Mouse (Mus musculus): ENCODE measurements at regions not wholly inside any gene's neighbourhood (a gene's known extent, or its start where the extent isn't known, plus 50 kb on each side); places are given as distances from the start of the nearest gene placed in this dataset.

DNA sequence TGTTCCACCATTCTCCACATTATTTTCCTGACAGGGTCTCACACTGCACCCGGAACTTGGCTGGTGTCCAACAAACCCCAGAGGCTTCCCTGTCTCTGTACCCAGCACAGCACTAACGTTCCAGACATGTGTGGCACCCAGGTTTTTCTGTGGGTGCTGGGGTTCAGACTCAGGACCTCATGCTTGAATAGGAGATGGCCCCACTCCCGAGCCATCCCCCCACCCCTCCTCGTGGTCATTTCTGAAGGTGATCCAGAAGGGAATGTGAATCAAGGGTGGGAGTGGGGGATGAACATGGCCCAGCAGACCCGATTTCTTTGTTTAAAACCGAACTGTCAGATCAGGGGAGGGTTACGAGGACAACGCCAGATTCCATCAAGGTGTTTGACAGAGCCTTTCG, 245.6 kb downstream of the Tbc1d1 start:
- no peak for DNase-seq

DNA sequence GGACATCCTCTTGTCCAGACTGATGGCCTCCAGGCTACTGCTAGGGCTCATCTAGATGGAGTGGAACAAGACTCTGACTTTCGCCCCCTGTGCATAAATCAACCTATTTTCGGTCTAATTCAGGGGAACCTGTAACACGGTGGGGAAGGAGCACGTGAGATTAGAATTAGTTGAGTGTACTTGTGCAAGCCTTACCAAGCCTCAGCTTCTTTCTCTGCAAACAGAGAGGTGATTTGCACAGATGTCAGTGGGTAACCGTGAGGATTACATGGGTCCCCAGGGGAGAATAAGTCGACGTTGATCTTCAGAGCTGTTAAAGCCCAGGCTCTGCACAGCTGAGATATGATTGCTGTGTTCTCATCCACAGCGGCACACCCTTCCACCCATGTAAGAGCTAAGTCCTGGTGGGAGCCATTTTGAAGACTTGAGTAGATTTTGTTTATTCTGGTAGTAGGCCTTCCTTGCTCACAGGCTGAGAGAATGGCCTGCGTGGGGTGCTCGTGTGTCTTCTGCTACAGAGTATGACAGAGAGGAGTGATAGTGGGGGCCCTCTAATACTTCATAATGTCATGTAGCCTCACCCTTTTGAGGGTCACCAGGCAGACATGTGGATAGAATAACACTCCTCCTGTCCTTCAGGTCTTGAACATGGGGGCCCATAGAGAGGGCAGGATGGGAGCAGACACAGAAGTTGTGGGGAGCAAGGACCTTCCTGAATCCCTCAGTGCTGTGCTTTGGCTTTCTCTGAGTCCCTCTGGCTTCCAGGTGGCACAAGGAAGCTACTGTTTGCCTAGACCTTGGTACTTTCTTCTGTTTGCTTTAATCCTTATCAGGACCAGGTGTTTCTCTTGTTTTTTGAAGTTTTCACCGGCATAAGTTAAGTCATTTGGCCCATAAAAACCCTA, 247.2 kb downstream of the Tbc1d1 start:
- DNase-seq = no peak

DNA sequence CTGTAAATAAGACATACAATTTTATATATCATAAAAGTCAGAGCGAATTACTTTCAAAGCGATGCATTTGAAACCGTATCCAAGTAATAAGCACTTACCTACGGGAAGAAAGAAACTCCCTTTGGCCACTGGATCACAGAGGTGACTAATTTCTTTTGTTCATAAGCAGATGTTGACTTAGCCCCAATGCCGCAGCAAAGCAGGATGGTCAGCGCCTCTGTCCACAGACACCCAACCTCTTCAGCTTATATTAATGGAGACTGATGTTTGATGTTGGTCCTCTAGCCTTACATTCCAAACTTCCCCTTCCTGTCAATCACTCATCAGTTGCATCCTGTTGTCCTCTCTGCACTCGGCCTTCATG, 247.9 kb downstream of the Tbc1d1 start:
- DNase-seq = no peak

DNA sequence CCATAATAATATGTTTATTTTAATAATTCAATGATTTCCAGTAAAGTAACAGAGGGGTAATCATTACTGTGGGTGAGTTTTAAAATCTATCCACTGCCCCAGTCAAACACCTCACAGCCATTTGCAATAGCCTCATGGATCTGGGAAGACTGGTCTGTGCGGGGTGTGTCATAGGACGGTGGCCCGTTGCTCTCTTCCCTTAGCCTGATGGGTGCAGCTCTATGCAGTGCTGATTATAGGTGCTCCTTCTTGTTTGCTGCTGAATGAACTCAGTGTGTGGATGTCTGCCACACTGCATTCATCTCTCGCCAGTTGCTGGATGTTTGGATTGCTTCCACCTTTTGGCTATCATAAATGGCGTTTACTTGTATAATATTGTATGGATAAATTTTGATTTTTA, 248.4 kb downstream of the Tbc1d1 start:
- DNase-seq = no peak

DNA sequence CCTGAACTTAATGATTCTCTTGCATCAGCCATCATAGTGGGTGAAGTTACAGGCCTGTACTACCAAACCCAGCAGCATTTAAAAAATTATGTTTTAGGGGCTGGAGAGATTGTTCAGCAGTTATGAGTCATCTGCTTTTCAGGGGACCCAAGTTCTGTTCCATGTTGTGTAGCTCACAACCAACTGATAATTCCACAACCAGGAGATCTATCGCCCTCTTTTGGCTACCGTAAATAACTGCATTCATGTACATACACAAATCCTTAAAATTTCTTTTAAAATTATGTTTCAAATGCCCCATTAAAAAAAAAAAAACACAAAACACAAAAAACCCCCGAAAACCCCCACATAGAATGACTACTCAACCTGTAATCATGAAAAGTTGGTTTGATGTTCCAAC, 252.8 kb downstream of the Tbc1d1 start:
- DNase-seq = no peak

DNA sequence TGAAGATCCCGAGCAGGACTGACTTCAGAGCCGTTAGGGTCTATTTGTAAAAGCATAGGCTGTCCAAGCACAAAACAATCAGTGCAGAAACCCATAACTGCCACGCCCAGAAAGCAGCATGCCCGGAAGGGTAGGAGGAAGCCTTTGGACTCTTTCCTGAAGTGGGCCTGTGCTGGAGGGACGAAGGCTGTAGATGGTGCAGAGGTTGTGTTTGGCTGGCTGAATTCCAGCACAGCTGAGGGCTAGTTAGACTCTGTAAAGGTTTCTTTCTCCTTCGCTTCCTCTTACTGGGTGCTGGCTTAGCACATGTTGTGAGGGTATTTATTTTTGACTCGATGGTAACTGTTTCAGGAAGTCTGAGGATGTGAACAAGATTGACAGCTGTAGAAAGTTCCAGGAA, 254.5 kb downstream of the Tbc1d1 start:
- DNase-seq = no peak

DNA sequence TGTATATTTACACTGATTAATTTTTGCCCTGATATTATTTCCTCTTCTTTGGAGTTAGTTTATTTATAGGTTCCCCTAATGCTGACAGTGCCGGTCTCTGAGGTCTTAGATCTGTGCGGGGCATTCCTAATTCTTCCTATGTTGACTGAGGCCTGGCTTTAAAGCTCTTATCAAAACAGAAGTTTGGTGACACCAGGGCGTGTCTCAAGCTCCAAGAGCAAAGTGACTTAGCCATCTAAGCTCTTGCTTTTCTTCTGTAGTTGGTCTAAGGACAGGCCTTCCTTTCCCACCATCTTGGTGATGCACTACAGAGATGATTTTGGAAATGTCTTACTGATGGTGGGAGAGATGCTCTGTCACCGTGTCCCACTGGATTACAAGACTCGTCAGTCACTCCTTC, 258.4 kb downstream of the Tbc1d1 start:
- DNase-seq = no peak

DNA sequence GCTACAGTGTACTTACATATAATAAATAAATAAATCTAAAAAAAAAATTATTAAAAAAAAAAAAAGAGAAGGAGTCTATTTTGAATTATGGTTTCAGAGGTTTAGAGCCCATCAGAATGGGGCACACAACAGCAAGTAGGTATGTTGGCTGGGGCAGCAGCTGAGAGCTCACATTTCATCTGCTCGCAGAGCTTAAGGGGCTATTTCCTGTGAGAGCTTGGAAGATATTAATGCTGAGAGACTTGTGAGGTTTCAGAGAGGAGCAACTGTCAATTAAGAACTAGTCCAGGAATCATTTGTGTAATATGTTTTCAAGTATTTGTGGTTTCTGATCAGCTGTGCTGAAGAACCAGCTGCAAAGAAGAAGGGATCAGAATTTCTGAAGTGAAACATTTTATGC, 263.3 kb downstream of the Tbc1d1 start:
- no peak for DNase-seq

DNA sequence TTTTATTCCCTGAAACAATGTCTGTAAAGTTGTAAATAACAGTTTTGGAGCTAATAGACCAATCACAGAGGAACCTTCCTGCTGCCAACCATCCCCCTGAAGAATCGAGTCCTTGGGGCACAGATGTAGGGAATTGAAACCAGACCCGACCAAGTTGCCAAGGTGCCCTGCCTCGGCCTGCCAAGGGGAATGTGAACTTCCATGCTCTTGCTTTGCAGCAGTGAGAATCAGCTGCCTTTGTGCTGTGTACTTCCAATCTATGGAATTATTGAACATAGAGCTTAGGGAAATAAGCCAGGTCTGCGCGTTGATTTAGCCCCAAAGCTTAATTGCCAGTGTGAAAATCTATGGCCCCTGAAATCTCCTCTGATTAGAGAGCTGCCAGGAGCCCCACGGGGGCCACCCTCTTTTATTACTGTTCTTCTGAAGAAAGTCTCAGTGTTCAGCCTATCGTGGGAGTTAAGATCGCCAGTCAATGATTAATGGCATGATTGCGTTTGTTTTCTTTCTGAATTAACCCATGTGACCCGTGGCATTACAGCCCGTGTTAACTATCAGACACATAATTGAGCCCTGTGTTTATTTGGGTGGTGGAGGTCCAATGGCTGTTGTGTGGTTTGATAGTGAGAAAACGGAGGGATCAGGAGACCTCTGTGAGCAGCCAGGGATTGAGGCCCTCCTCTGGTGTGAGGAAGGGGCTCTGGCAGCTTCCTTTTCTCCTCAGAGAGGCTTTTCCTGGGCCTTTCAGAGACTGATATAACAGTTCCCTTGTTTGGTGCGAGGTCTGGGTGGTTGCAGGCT, 266.9 kb downstream of the Tbc1d1 start:
- no peak for DNase-seq

DNA sequence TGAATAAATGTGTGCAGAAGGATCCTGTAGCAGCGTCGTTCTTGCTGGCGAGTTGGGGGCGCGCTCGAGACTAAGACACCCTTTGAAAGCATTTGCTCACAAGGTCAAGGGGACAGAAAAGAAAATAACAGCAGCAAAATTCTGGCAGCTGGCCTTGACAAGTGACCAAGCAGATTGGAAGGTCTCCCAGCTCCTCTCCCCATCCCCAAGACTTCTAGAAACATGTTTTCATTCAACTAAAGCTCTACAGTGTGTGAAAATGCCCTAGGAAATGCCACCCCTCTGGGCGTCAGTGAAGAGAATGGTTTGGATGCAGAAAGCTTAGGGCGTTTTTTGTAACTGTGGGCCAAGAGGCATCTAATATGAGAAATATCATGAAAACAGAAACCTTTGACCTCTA, 272.7 kb downstream of the Tbc1d1 start:
- peak; percentile 45 for DNase-seq

DNA sequence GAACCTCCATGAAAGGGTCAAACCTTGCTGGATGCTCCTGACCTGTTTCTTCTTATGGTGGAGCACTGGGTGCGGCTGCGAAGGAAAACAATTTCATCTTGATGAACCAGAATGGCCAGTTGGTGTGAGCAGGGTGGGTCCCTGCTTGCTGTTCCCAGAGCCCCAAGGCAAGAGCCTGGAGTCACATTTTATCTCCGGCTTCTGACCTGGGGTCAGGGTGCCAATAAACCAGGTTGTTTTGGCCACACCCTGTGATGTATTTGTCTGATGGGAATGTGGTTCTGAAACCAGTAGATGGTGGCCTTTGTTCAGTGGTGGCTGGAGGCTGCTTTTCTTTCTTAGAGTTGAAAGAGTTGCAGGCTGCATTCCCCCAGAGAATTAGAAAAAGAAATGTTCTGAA, 274.4 kb downstream of the Tbc1d1 start:
- DNase-seq = no peak

DNA sequence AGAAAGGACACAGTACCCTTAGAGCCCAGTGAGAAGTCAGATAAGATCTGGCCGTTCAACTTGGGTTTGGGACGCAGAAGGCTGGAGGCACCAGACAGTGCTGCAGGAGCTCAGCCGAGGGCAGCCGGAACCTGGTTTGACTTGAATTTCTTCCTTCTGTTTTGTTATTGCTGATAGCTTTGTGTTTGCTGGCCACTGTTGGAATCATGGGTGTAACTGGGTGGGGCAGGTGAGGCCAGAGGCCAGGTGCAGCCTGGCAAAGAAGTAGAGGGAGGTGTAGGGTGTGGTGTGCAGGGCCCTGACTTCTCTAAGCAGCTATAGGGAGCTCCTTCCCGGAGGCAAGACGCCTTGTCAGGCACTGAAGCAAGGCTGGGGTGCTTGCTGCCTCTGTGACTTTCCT, 275.5 kb downstream of the Tbc1d1 start:
- no peak for DNase-seq

DNA sequence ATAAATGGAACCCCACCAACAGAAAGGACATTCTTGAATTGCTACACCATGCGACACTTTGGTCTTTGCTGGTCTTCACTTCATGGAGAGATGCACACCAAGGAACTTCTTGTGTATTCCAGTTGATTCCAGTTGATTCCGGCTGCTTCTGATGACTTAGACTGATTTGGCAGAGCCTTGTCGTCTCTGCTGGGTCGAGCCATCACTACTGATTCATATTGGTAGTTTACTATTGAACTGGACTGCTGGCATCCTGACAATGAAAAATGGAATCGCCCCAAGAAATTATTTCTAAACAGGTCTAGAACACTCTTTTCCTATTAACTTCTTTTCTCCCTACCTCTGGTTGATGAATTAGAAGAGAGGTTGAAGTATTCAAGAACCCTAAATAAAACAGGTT, 277.7 kb downstream of the Tbc1d1 start:
- no peak for DNase-seq

DNA sequence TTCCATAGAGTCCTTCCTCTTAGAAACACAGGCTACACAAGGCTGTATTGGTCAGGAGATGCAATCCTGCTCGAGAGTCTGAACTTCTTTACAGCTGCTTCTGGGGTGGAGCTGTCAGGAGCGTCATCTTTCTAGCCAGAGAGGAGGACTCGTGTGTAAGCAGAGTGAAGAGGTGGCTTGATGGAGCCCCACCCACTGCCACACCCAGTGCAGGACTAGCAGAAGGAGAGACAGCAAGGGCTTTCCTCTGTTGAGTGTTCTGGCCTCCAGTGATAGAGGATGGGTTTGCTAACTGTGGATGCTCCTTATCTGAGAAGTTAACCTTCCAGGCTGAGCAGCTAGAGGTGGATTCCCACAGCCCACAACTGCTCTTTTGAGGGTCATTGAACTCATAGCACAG, 279.4 kb downstream of the Tbc1d1 start:
- no peak for DNase-seq

DNA sequence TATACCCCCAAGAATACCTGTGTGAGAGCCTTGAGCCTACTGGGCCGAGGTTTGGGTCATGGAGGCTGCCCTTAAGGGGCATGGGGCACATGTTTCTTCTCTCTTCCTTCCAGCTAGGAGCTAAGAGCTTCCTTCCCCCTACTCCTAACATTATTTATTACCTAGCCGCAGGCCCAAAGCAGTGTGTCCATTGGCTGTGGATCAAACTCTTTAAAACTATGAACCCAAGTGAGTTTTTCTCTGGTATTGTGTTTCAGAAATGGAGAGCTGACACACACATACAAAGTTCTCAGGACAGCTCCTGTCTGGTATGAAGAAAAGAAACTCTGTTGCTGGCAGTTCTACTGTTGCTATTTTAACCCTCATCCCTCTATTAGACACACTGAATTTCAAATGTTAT, 279.9 kb downstream of the Tbc1d1 start:
- DNase-seq = no peak

DNA sequence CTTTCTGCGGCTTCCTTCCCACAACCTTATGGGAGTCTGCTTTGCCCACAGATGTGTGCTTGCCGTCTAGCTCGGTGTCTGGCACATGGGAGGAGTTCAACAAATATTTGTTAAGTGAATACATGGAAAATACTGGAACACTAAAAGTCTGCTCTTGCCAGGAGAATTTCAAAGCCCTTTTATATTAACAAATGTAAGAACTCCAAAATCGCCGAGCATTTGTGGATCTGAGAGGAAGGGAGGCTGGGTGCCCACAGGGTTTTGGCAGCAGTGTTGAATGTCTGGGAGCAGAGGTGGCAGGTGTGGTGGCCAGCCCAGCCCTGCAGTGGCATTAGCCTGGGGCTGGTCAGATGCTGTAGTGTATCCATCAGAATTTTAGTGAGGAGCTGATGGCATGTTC, 281.6 kb downstream of the Tbc1d1 start:
- no peak for DNase-seq

DNA sequence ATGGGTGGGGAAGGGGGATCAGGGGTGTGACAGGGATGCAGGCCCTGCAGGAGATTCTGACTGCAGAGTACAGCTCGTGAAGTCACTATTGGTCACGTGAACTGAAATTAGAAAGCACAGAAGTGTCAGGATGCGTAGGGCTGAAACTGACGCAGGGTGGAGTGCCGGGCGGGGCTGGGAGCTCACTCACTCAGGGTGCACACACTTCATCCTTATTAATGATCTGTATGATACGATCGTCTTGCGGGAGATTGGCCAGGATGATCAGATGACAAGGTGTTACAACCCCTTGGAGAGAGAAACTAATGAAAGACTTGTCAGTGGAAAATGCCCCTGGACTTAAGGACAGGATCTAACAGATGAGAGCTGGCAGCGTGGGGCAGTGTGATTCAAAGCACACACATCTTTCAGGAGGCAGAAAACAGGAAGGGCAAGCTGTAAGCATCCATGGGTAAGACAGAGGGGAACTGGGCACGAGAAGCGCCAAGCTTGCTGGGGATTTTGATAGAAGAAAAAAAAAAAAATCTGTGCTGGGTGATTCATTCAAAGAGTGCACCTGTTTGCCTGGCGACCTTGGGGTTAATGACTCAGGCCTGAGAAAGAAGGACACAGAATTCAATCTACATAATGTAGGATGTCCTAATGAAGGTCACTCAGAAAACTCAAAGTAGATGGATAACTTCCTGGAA, 282.5 kb downstream of the Tbc1d1 start:
- DNase-seq = peak; percentile 30

DNA sequence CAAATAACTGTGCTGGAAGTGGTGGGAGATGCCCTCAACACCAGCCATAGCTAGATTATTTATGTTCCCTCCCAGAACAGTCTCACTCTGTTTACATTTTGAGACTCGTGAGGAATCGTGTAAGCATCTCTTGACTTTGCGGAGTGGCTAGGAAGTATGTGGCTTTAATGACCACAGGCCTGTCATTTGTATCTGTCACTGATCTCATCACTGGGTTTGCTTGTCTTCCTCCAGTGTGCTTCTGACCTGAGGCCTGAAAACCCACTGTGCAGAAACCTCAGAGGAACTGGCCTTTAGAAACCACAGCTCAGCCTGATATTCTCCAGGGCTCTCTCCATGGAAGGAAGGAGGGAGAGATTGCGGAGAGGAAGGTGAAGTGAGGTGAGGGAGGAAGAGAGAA, 291.7 kb downstream of the Tbc1d1 start:
- DNase-seq = no peak

DNA sequence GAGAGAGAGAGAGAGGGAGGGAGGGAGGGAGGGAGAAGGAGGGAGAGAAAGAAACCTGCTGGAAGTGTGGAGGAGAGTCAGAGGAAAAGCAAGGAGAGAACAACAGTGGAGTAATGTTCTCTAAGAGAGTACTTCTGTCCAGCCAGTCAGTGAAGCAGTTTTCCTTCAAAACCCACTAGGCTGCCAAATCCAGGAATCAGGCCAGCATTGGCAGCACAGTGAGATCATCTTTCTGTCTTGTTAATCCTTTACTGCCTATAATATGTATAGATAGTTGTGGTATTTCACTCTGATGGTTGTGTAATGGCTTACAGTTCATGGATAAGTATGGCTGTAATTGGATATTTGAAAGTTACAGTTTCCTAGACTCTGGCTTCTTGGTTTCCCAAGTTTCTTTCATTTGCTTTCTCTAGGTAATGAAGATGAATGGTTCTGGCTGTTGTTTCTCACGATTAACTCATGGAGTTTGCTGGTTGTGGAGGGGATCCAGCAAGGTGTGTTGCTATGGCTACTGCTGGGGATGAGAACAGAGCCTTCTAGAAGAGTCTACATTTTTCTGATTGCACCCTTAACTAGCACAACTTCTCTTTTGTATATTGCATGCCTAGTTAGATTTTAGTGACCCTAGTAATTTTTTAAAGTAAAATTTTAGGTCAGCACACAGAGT, 296.7 kb downstream of the Tbc1d1 start:
- no peak for DNase-seq

DNA sequence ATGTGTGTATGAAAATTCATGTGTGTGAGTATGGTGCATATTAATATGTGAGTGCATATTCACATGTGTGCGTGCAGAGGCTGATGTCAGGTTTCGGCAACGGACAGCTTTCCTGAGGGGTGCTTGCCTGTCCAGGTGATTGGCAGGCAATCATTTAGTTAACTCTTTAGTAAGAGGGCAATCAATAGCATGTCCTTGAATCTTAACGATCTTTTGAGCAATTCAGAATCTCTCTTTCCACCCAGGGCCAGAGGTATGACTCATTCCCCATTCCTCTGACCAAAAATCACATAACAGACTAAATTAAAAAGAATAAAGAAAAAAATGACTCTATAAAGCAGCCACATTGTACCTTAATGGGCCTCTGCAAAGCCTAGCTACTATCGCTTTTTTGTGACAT, 303.7 kb downstream of the Tbc1d1 start:
- peak; percentile 23 for DNase-seq

DNA sequence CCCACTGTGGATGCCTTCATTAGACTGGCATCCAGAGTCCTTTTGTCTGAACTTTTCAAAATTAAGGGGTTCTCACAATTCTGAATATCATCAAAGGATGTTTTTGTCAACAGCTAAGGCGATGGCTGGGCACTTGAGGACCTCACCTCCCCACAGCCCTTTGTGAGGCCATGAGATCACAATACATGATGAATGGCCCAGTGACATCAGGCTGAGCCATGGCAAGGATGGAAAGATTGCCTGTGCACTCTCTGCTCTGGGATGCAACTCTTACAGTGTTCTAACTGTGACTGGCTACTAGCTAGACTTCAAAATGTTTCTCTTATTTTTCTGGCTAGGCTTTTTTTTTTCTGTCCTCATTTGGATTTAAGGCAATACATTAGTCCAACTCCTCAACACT, 304.8 kb downstream of the Tbc1d1 start:
- peak; percentile 64 for DNase-seq

DNA sequence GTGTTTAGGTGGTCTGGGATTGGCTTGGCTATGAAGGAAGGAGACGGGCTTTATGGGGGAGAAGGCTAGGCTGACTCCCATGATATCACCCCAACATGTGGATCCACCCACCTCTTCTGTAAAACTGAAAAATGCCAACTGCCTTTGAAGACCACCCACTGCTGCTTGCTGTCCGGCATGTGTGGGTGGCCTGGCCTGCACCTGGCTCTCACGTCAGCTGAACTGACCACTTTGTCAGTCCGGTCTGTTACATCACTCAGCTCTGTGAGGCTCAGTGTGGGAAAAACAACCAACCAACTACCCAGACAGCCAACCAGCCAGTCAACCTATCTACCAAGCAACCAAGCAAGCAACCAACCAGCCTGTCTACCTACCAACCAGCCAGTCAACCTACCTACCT, 305.5 kb downstream of the Tbc1d1 start:
- no peak for DNase-seq
